Mouse (Mus musculus): Measurements from ENCODE around the gene Itpk1. TPM values are rescaled to one million over a fixed set of nuclear protein-coding genes. Genes with fewer than 3 reads are reported as not detected.

The Itpk1 gene
- polyA plus RNA-seq, 1 experiment = 324 TPM

DNA sequence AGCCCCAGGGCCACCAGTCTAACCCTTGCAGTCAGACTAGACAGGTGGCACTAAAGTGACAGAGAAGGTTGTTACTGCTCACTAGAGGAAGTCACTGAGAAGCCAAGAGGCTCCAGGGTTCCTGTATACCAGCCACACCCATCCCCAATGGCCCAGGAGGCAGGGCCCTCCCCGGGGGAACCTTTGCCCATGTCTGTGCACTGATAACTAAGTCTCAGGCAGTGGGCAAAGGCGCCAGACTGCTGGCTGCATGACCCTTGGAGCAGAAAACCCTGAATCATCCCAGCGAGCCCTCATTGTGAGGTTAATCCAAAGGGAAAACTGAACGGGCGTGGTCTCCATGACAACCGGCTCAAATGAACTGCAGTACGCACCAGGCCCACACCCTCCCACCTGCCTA is 84.8 kb downstream of the Itpk1 start:
- H3K4me3 ChIP-seq (ENCODE audit: low read depth, low read length) = no peak overlapping the region
- H3K36me3 ChIP-seq (ENCODE audit: control insufficient read depth, insufficient read depth, low read length) = peaks cover 20% of the 10 kb centered on the region
- no peaks in the 10 kb centered on the region for H3K27me3 ChIP-seq (ENCODE audit: control insufficient read depth, insufficient read depth, low read length)
- 25% methylated on average over 7 of the region's 7 CpGs for WGBS
- TF ChIP-seq POLR2A (IDR thresholded peaks at IDR 0.05; ENCODE audit: low read depth, low read length) = no peak
- peaks cover 79% of the 10 kb centered on the region for H3K4me1 ChIP-seq (ENCODE audit: control insufficient read depth, insufficient read depth, insufficient read length, low read length)
- H3K27ac ChIP-seq (ENCODE audit: insufficient read depth, low read depth, low read length) = peak overlapping the region; percentile 99

DNA sequence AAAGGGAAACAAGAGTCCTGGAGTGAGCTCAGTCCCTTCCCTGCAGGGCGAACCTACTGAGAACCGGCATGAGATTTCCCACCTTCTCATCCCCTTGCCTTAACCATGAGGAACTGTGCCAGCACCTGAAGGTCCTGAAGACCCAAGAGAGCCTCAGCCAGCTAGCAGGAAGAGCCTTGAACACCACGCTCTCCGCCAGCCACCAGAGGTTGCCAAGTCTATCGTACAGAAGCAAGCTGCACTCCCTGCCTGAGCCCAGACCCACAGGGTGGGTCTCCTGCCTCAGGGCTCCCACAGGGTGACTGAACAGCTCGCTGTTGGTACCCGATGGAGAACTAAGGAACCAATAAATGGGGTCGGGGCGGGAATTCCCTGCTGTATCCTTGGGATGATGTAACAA is 86.6 kb downstream of the Itpk1 start:
- TF ChIP-seq POLR2A (IDR thresholded peaks at IDR 0.05; ENCODE audit: low read depth, low read length) (no peak), CTCF (IDR thresholded peaks at IDR 0.05; ENCODE audit: extremely low read depth, insufficient read length, insufficient replicate concordance, low read depth, low read length) (no peak)
- peaks cover 64% of the 10 kb centered on the region for H3K4me1 ChIP-seq (ENCODE audit: control insufficient read depth, insufficient read depth, insufficient read length, low read length)
- 24% methylated on average over 9 of the region's 9 CpGs for WGBS
- H3K4me3 ChIP-seq (ENCODE audit: low read depth, low read length) = 0 out of 2 replicates have a peak overlapping the region, but pooled peaks have one; percentile 4
- H3K27me3 ChIP-seq (ENCODE audit: control insufficient read depth, insufficient read depth, low read length) = no peaks in the 10 kb centered on the region
- H3K27ac ChIP-seq (ENCODE audit: insufficient read depth, low read depth, low read length) = peak overlapping the region; percentile 88
- peaks cover 27% of the 10 kb centered on the region for H3K36me3 ChIP-seq (ENCODE audit: control insufficient read depth, insufficient read depth, low read length)

DNA sequence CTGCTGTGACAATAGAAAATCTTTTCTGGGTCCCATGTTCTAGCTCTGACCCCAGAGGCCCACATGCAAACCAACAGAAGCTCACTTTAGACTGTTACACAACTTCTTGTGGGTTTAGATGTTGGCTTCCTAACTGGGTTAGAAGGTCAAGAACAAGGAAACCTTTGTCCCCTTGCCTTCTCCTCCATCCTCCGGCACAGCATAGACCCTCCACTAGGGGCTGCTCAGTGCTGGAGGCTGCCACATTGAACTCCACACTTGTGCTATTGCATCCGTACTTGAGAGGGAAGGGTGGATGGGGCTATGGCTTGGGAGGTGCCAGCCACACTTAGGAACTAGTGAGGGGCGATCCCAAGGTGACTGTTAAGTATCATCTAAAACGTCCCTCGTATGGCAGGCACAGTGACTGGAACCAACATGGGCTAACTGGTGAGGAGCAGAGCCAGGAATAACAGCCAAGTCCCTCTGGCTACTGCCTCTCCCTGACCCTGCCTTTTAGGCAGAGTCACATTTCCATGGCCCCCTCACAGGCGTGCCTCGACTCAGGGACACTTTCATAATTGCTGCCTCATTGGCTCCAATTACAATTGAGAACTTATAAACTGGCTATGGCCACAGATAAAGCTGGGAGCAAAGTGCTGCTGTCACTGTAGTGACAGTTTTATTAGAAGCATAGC is 87.7 kb downstream of the Itpk1 start:
- H3K36me3 ChIP-seq (ENCODE audit: control insufficient read depth, insufficient read depth, low read length) = peaks cover 26% of the 10 kb centered on the region
- TF ChIP-seq POLR2A (IDR thresholded peaks at IDR 0.05; ENCODE audit: low read depth, low read length) (no peak), CTCF (IDR thresholded peaks at IDR 0.05; ENCODE audit: extremely low read depth, insufficient read length, insufficient replicate concordance, low read depth, low read length) (peak; percentile 48; the same call in 1 of the 2 replicates)
- H3K4me1 ChIP-seq (ENCODE audit: control insufficient read depth, insufficient read depth, insufficient read length, low read length) = peaks cover 53% of the 10 kb centered on the region
- no peak overlapping the region for H3K4me3 ChIP-seq (ENCODE audit: low read depth, low read length)
- no peaks in the 10 kb centered on the region for H3K27me3 ChIP-seq (ENCODE audit: control insufficient read depth, insufficient read depth, low read length)
- 35% methylated on average over 7 of the region's 7 CpGs for WGBS
- peak overlapping the region; percentile 88 for H3K27ac ChIP-seq (ENCODE audit: insufficient read depth, low read depth, low read length)

DNA sequence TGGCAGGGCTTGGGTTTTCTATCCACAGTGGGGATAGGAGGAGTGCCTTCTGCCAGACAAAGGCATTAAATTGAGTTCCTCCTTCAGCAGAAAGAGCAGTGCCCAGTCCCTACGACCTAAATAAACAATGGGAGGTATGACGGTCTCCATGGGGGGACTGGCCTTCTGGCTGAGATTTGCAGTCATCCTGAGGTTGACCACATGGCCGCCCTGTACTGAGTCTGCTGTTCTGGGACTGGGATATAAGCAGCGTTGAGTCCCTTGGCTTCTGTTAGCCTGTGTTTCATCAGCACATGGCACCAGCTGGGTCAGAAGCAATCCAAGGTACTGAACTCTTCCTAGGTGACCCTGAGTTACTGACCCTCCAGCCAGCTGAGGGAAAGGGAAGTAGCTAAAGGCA is 88.5 kb downstream of the Itpk1 start:
- TF ChIP-seq POLR2A (IDR thresholded peaks at IDR 0.05; ENCODE audit: low read depth, low read length) (no peak), CTCF (IDR thresholded peaks at IDR 0.05; ENCODE audit: extremely low read depth, insufficient read length, insufficient replicate concordance, low read depth, low read length) (no peak)
- peak overlapping the region; percentile 39; the same call in 1 of the 2 replicates for H3K27ac ChIP-seq (ENCODE audit: insufficient read depth, low read depth, low read length)
- H3K4me3 ChIP-seq (ENCODE audit: low read depth, low read length) = no peak overlapping the region
- H3K36me3 ChIP-seq (ENCODE audit: control insufficient read depth, insufficient read depth, low read length) = peaks cover 22% of the 10 kb centered on the region
- peaks cover 46% of the 10 kb centered on the region for H3K4me1 ChIP-seq (ENCODE audit: control insufficient read depth, insufficient read depth, insufficient read length, low read length)
- 68% methylated on average over 4 of the region's 4 CpGs for WGBS
- no peaks in the 10 kb centered on the region for H3K27me3 ChIP-seq (ENCODE audit: control insufficient read depth, insufficient read depth, low read length)

DNA sequence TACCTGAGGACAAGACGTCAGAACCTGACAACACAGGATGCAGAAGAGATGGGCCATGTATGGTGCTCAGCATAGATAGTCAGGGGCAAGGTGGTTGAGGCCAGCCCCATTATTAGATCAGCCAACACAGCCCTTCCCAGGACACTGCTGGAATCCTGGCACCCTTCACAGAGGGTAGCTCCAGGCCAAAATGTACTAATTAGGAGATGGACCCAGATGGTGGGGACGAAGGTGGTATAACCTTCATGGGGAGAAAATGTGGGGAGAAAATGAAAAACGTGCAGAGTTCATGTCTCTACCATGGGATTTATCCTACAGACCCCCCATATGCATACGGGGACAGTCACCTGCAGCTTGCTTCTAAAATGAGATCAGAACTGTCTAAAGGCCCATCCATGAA is 91.3 kb downstream of the Itpk1 start:
- Histone ChIP-seq H3K4me3 (ENCODE audit: low read depth, low read length) (no peak overlapping the region), H3K36me3 (ENCODE audit: control insufficient read depth, insufficient read depth, low read length) (peaks cover 35% of the 10 kb centered on the region), H3K27me3 (ENCODE audit: control insufficient read depth, insufficient read depth, low read length) (no peaks in the 10 kb centered on the region), H3K4me1 (ENCODE audit: control insufficient read depth, insufficient read depth, insufficient read length, low read length) (peaks cover 26% of the 10 kb centered on the region), H3K27ac (ENCODE audit: insufficient read depth, low read depth, low read length) (no peak overlapping the region)
- TF ChIP-seq POLR2A (IDR thresholded peaks at IDR 0.05; ENCODE audit: low read depth, low read length) (no peak), CTCF (IDR thresholded peaks at IDR 0.05; ENCODE audit: extremely low read depth, insufficient read length, insufficient replicate concordance, low read depth, low read length) (no peak)
- WGBS = 92% methylated on average over 4 of the region's 4 CpGs

DNA sequence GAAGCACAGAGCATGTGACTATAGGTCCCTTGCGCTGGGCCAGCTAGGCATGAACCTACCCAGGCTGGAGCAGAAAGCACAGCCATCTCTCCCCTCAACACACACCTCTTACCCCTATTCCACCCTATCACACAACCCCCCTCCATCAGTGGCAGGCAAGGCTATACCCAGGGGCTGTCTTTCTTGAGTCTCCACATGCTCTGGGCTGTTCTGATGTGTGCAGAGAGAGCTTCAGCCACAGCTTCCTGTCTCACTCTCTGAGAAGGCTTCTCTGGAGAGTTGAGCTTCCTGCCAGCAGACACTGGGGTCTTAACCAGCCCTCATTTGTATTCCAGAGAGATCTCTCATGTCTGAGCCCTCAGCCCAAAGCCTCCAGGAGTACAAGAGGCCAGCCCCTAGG is 92.3 kb downstream of the Itpk1 start:
- H3K36me3 ChIP-seq (ENCODE audit: control insufficient read depth, insufficient read depth, low read length) = peaks cover 38% of the 10 kb centered on the region
- no peak overlapping the region for H3K27ac ChIP-seq (ENCODE audit: insufficient read depth, low read depth, low read length)
- peaks cover 19% of the 10 kb centered on the region; the same call in 1 of the 2 replicates for H3K4me1 ChIP-seq (ENCODE audit: control insufficient read depth, insufficient read depth, insufficient read length, low read length)
- no peaks in the 10 kb centered on the region for H3K27me3 ChIP-seq (ENCODE audit: control insufficient read depth, insufficient read depth, low read length)
- WGBS = 95% methylated on average over 1 of the region's 1 CpGs
- TF ChIP-seq POLR2A (IDR thresholded peaks at IDR 0.05; ENCODE audit: low read depth, low read length) (no peak), CTCF (IDR thresholded peaks at IDR 0.05; ENCODE audit: extremely low read depth, insufficient read length, insufficient replicate concordance, low read depth, low read length) (no peak)
- H3K4me3 ChIP-seq (ENCODE audit: low read depth, low read length) = no peak overlapping the region

DNA sequence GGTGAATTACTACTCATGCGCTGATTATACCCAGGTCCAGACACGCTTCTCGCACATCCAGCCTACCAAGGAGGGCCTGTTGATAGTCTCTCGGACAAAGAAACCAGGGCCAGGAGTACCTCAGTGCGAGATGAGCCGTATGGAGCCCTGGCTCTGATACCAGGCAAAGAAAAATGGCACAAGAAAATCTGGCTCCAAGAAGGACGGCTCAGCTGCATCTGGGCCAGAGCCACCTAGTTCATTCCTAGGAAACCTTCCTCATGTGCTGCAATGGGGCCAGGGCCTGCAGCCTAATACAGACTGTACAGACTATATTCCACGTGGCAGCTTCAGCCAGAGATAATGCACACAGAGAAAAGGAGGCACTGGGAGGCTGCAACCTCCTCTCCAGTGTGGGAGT is 93.8 kb downstream of the Itpk1 start:
- Histone ChIP-seq H3K4me3 (ENCODE audit: low read depth, low read length) (no peak overlapping the region), H3K4me1 (ENCODE audit: control insufficient read depth, insufficient read depth, insufficient read length, low read length) (peaks cover 6% of the 10 kb centered on the region; the same call in 1 of the 2 replicates), H3K27me3 (ENCODE audit: control insufficient read depth, insufficient read depth, low read length) (no peaks in the 10 kb centered on the region), H3K27ac (ENCODE audit: insufficient read depth, low read depth, low read length) (no peak overlapping the region), H3K36me3 (ENCODE audit: control insufficient read depth, insufficient read depth, low read length) (peaks cover 49% of the 10 kb centered on the region)
- WGBS = 90% methylated on average over 8 of the region's 8 CpGs
- no peak for TF ChIP-seq POLR2A (IDR thresholded peaks at IDR 0.05; ENCODE audit: low read depth, low read length)
- no peak for TF ChIP-seq CTCF (IDR thresholded peaks at IDR 0.05; ENCODE audit: extremely low read depth, insufficient read length, insufficient replicate concordance, low read depth, low read length)

Data from small intestine, adult 2 months (tissue).